Mouse (Mus musculus) heart, adult 2 months (tissue): Measurements from ENCODE around the gene Nptn. TPM values are rescaled to one million over a fixed set of nuclear protein-coding genes. Genes with fewer than 3 reads are reported as not detected.

Source experiments
- DNase-seq, 2 experiments: peaks; one replicate each; pipeline ENCODE4 v3.0.0; 2021
- H3K27ac ChIP-seq: fragments of 200-600 bp; 2 replicates; pipeline ENCODE4 v1.8.1; 2022
- H3K27me3 ChIP-seq: fragments of 200-500 bp; 2 replicates; pipeline ENCODE4 v1.6.1; 2012; ENCODE audit warnings: mild to moderate bottlenecking, low read length, inconsistent platforms, mixed read lengths; ENCODE audit not compliant: control insufficient read depth, insufficient read depth
- H3K36me3 ChIP-seq: fragments of 200-500 bp; 2 replicates; pipeline ENCODE4 v1.6.1; 2012; ENCODE audit warnings: low read length, inconsistent platforms; ENCODE audit not compliant: control insufficient read depth, insufficient read depth
- H3K4me1 ChIP-seq: fragments of 200-500 bp; 2 replicates; pipeline ENCODE4 v1.6.1; 2011; ENCODE audit warnings: low read length; ENCODE audit not compliant: control insufficient read depth, insufficient read depth
- H3K4me3 ChIP-seq: fragments of 200-600 bp; 2 replicates; pipeline ENCODE4 v1.8.1; 2022
- H3K79me2 ChIP-seq: fragments of 200-500 bp; replicated peaks from 2 replicates; pipeline ENCODE4 v1.6.1; 2012; ENCODE audit warnings: mild to moderate bottlenecking, inconsistent platforms, low read length, moderate library complexity, mixed read lengths; ENCODE audit not compliant: control insufficient read depth, insufficient read depth
- H3K9ac ChIP-seq: fragments of 200-500 bp; 2 replicates; pipeline ENCODE4 v1.6.1; 2012; ENCODE audit warnings: low read depth, mild to moderate bottlenecking, control low read depth, inconsistent platforms, low read length, mixed read lengths
- CTCF ChIP-seq: fragments of 200-600 bp; IDR thresholded peaks from 2 replicates; pipeline ENCODE4 v1.8.1; 2022; ENCODE audit warnings: antibody characterized with exemption, mild to moderate bottlenecking, moderate library complexity
- EP300 ChIP-seq: fragments of 200-500 bp; IDR thresholded peaks from 2 replicates; pipeline ENCODE4 v1.6.1; 2011; ENCODE audit warnings: low read depth, low read length, control low read depth; ENCODE audit not compliant: insufficient read depth
- POLR2A ChIP-seq: fragments of 200-500 bp; IDR thresholded peaks from 2 replicates; pipeline ENCODE4 v1.6.1; 2011; ENCODE audit warnings: mild to moderate bottlenecking, low read depth, low read length, control low read depth; ENCODE audit not compliant: insufficient read depth
- WGBS: fragments of 180-500 bp; shearing (Covaris S2); methylation state at CpG from one replicate; pipeline ENCODE4 v1.1.7; 2018; 5-methylcytosine and 5-hydroxymethylcytosine counted together
- intact Hi-C: fragments of 180-260 bp; cut with DNase I; formaldehyde crosslinking; loops from one replicate; pipeline ENCODE4 v1.15.1; 2025
- polyA plus RNA-seq: library from polyadenylated mRNA; depleted of rRNA; stranded (reverse); fragments of >200 nt; gene quantifications from 2 replicates; pipeline ENCODE4 v1.2.3, GENCODE M21; 2012
- total RNA-seq, 2 experiments: library from RNA; stranded (reverse); gene quantifications; 2 replicates each; pipeline ENCODE4 v1.2.3; 2021

Gene Nptn
- total and polyA plus RNA-seq, 3 experiments: 123 to 282 (median 124) TPM

GRCm38 (mm10) chr9:58627197-58627596, 45.2 kb downstream of the Nptn start:
- no peak for DNase-seq
- intact Hi-C loops: no loop called here
- peaks cover 8% of the 10 kb centered on the region for H3K4me1 ChIP-seq
- TF ChIP-seq EP300 (no peak), CTCF (no peak), POLR2A (no peak)
- no peak overlapping the region for H3K9ac ChIP-seq
- no peak overlapping the region for H3K4me3 ChIP-seq
- peaks cover 1% of the 10 kb centered on the region; the same call in 1 of the 2 replicates for H3K79me2 ChIP-seq
- peaks cover 34% of the 10 kb centered on the region for H3K36me3 ChIP-seq
- WGBS: 48% methylated on average over 2 of the region's 2 CpGs
- H3K27ac ChIP-seq: no peak overlapping the region
- H3K27me3 ChIP-seq: no peaks in the 10 kb centered on the region

DNA sequence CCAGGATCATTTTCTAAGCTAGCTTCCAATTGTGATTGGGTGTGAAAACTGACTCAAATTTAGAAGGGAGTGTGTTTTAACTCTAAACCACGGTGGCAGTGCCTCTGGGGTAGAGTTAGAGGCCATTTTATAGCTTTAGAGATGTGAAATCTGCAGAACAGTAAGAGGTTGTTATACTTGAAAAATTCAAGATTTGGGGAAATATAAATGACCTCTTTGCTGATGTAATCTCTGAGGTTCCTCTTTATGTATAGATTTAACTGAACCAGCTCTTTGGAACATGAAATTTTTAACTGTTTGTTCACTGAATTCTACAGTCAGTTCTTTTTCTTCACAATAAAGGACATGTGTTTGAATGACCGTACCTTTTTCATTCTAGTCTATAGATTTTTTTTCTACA, 48.4 kb downstream of the Nptn start:
- WGBS: 67% methylated on average over 2 of the region's 2 CpGs

GRCm38 (mm10) chr9:58648406-58649264, 66.6 kb downstream of the Nptn start:
- TF ChIP-seq EP300 (no peak), CTCF (no peak), POLR2A (no peak)
- H3K79me2 ChIP-seq: no peaks in the 10 kb centered on the region
- H3K9ac ChIP-seq: no peak overlapping the region
- peaks cover 1% of the 10 kb centered on the region for H3K4me1 ChIP-seq
- no peak overlapping the region for H3K27ac ChIP-seq
- peaks cover 7% of the 10 kb centered on the region for H3K36me3 ChIP-seq
- 70% methylated on average over 6 of the region's 6 CpGs for WGBS
- H3K27me3 ChIP-seq: no peaks in the 10 kb centered on the region
- no peak for DNase-seq
- intact Hi-C loops: no loop called here
- no peak overlapping the region for H3K4me3 ChIP-seq

More for the DNA sequence above, 48.4 kb downstream of the Nptn start:
- H3K4me1 ChIP-seq: peaks cover 3% of the 10 kb centered on the region
- no peak for DNase-seq
- no peak overlapping the region for H3K4me3 ChIP-seq
- TF ChIP-seq EP300: no peak
- no peak for TF ChIP-seq CTCF
- no peak for TF ChIP-seq POLR2A
- H3K27ac ChIP-seq: no peak overlapping the region
- H3K79me2 ChIP-seq: no peaks in the 10 kb centered on the region; the same call in 1 of the 2 replicates
- H3K9ac ChIP-seq: no peak overlapping the region
- peaks cover 24% of the 10 kb centered on the region for H3K36me3 ChIP-seq
- no peaks in the 10 kb centered on the region for H3K27me3 ChIP-seq
- intact Hi-C loops: no loop called here

GRCm38 (mm10) chr9:58649265-58649626, 67.2 kb downstream of the Nptn start:
- TF ChIP-seq CTCF: 0 out of 2 replicates have a peak, but pooled peaks have one; percentile 4
- no peak for TF ChIP-seq EP300
- TF ChIP-seq POLR2A: no peak
- Histone ChIP-seq H3K36me3 (peaks cover 6% of the 10 kb centered on the region), H3K4me1 (peaks cover 1% of the 10 kb centered on the region), H3K27ac (no peak overlapping the region), H3K27me3 (no peaks in the 10 kb centered on the region), H3K4me3 (no peak overlapping the region), H3K79me2 (no peaks in the 10 kb centered on the region), H3K9ac (no peak overlapping the region)
- WGBS: 56% methylated on average over 4 of the region's 4 CpGs
- DNase-seq: no peak
- intact Hi-C loops: no loop called here

DNA sequence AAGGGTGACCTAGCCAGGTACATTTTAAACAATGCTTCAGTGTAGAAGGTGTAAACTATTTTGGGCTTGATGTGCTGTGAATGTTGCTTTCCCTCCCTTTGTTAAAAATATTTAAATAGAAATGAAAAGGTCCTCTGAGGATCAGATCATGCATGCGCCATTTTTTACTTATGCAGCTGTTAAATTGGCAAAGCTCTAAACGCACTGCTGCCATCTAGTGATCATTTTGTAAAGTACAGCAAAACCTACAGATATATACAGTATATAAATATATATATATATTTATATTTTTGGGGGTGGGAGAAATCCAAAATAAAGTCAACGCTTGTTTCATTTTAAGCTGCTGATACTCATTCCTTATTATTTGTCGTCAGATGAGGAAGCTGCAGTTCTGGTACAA, 70.0 kb downstream of the Nptn start:
- no peak overlapping the region for H3K9ac ChIP-seq

DNA sequence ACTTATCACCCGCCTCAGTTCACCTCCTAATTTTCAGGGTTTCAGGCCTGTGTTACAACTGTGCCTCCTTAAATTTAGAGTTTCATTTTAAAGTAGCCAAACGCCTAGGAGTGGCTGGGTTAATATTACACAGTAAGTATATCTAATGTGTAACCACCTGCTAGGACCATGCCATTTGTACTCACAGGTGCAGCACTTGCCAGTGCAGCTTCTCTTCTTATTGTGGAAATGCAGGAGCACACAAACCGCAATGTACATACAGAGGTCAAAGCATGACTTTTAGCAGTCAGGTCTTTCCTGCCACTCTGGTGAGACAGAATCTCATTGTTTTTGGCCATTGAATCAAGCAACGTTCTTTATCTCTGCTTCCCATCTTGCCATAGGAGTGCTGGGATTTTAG, 72.5 kb downstream of the Nptn start:
- no peak for TF ChIP-seq EP300
- no peak for TF ChIP-seq CTCF
- TF ChIP-seq POLR2A: no peak
- no peaks in the 10 kb centered on the region for H3K27me3 ChIP-seq

More for the DNA sequence above, 70.0 kb downstream of the Nptn start:
- Histone ChIP-seq H3K4me1 (peaks cover 1% of the 10 kb centered on the region), H3K27ac (no peak overlapping the region), H3K27me3 (no peaks in the 10 kb centered on the region), H3K36me3 (peaks cover 4% of the 10 kb centered on the region), H3K4me3 (no peak overlapping the region), H3K79me2 (no peaks in the 10 kb centered on the region)
- 37% methylated on average over 4 of the region's 4 CpGs for WGBS
- TF ChIP-seq EP300 (no peak), CTCF (peak; percentile 90)
- intact Hi-C loops: loop anchor here (1.0 kb wide), 2 partner anchors 74 to 112 kb away; no protein-coding TSS in a partner anchor
- no peak for DNase-seq

More for the DNA sequence above, 72.5 kb downstream of the Nptn start:
- intact Hi-C loops: no loop called here
- no peak for DNase-seq
- H3K36me3 ChIP-seq: peaks cover 4% of the 10 kb centered on the region
- no peak overlapping the region for H3K9ac ChIP-seq
- H3K27ac ChIP-seq: no peak overlapping the region
- WGBS: 76% methylated on average over 4 of the region's 4 CpGs
- peaks cover 2% of the 10 kb centered on the region for H3K4me1 ChIP-seq
- H3K4me3 ChIP-seq: no peak overlapping the region
- no peaks in the 10 kb centered on the region for H3K79me2 ChIP-seq
